Mouse (Mus musculus) brown adipose tissue, adult 24 weeks (tissue): ENCODE measurements at regions not wholly inside any gene's neighbourhood (a gene's known extent, or its start where the extent isn't known, plus 50 kb on each side); places are given as distances from the start of the nearest gene placed in this dataset.

Experiments used
- H3K27ac ChIP-seq: fragments of 200-500 bp; replicated peaks from 2 replicates; pipeline ENCODE4 v1.5.1; 2012; ENCODE audit warnings: low read depth, mild to moderate bottlenecking, low read length
- H3K4me1 ChIP-seq: fragments of 200-500 bp; 2 replicates; pipeline ENCODE4 v1.6.1; 2012; ENCODE audit warnings: low read length, mixed read lengths; ENCODE audit not compliant: control insufficient read depth, insufficient read depth, insufficient read length
- H3K4me3 ChIP-seq: fragments of 200-500 bp; 2 replicates; pipeline ENCODE4 v1.5.1; 2012; ENCODE audit warnings: low read depth, mild to moderate bottlenecking, low read length, moderate library complexity; ENCODE audit not compliant: insufficient read depth

DNA sequence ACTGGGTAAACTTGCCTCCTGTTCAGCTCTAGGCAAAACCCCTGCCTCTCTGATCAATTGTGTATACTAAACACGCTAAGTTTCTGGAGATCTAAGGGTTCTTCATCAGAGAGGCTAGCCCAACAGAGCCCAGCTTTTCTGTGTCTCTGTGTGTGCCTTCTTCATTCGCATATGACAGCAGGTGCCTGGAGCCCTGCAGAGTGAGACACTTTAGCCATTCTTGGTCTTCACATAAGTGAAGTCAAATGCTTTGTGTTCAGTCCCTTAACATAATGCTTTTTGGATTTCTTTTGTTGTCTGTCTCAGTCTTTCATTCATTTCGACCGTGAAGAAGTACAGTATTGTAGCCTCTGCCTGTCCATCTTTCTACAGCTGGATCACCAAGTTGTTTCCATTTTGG is 427.3 kb upstream of the Nr5a2 start:
- Histone ChIP-seq H3K4me1 (no peaks in the 10 kb centered on the region), H3K27ac (no peak overlapping the region), H3K4me3 (no peak overlapping the region)

- Histone ChIP-seq H3K4me3 (no peak overlapping the region), H3K4me1 (peaks cover 2% of the 10 kb centered on the region), H3K27ac (no peak overlapping the region)
These were observed 418.1 kb upstream of the Nr5a2 start for GRCm38 (mm10) chr1:137378072-137378985.

DNA sequence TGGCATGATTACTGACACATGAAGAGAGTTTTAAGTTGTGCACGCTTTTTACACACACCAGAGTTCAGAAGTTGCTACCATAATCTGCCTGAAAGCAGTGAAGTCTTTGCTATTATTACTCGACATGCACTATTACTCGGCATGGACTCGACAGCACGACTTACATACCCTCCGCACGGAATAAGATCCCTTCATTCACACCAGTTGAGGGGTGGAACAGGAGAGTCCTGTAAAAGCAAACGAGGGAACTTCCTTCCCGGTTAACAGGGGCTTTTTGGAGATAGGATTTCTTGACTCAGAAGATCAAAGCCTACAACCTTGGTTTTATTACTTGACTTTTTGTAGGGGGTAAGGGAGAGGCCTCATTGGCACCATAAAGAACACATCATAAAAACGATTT is 416.4 kb upstream of the Nr5a2 start:
- H3K27ac ChIP-seq = no peak overlapping the region
- peaks cover 2% of the 10 kb centered on the region for H3K4me1 ChIP-seq
- no peak overlapping the region for H3K4me3 ChIP-seq

DNA sequence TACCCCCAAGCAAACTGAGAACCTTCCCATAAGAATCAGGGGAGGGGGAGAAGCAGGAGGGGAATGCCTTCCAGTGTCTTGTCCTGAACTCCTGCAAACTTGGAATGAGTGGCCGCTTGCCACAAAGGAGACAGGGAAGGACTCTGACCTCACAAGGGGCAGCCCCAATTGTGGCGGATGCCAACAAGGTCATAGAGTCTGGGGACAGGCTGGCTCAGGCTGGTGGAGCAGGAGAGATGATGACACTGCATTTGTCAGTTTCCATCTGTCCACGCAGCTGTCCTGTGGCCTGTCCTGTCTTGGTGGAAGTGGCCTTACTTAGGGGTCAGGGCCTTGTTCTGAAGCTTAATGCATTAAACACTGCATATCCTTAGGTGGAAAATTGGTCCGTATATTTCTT is 414.4 kb upstream of the Nr5a2 start:
- Histone ChIP-seq H3K4me1 (peaks cover 2% of the 10 kb centered on the region), H3K27ac (no peak overlapping the region), H3K4me3 (no peak overlapping the region)

DNA sequence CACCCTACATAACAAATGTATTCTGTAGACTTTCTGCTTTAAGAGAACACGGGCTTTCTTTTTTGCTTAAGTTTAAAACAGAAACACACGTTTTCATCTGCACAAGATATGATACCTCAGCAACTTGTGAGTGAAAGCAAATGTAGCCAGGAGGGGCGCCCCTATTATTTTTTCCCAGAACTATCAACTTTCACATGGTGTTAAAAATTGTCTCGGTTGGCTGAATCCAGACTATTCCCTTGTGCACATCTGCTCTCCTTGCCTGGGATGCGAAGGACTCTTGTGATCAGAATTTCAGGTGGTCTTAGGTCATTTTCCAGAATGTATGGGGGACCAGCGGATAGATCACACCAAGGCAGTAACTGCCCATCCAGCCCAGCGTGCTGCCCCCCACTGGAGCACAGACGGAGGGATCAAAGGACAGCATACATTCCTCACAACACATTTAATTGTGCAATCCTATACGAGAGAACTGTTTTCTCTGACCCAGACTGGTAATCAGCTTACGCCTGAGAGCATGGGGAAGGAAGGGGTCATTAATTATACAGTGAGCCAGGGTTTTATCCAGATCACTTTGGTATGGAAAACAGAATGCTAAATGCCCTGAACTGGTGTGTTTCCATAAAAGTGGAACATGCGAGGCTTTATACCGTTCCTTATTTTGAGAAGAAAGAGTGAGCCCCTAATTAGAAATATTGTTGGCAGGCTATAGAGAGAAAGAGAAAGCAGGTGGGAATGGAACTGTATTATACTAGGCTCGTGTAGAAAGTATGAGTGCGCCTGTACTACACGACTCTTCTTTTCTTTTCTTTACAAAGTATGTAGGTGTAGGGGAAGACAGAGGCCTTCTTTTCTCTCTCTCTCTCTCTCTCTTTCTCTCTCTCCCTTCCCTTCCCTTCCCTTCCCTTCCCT is 413.5 kb upstream of the Nr5a2 start:
- H3K4me3 ChIP-seq = no peak overlapping the region
- H3K27ac ChIP-seq = no peak overlapping the region
- H3K4me1 ChIP-seq = peaks cover 2% of the 10 kb centered on the region

GRCm38 (mm10) chr1:137372236-137372635 is 412.0 kb upstream of the Nr5a2 start:
- Histone ChIP-seq H3K4me1 (peaks cover 2% of the 10 kb centered on the region), H3K4me3 (no peak overlapping the region), H3K27ac (no peak overlapping the region)

GRCm38 (mm10) chr1:137364396-137364795 is 404.1 kb upstream of the Nr5a2 start:
- H3K4me1 ChIP-seq = no peaks in the 10 kb centered on the region
- no peak overlapping the region for H3K4me3 ChIP-seq
- H3K27ac ChIP-seq = no peak overlapping the region

DNA sequence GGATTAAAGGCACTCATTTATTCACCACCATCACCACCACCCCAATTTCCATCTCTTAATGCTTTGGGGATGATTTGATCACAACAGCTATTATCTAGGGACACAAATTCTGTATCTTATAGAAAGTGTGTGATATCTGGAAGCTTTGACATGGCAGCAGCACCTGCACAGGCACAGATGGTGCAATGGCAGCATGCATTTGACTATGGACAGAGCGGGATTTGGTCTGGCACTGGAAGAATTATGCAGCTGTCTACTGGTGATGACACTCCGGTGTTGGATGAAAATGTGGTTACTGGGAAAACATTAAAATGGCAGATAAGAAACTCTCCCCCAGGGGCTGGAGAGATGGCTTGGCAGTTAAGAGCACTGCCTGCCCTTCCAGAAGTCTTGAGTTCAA is 403.7 kb upstream of the Nr5a2 start:
- Histone ChIP-seq H3K27ac (no peak overlapping the region), H3K4me3 (no peak overlapping the region), H3K4me1 (no peaks in the 10 kb centered on the region)

DNA sequence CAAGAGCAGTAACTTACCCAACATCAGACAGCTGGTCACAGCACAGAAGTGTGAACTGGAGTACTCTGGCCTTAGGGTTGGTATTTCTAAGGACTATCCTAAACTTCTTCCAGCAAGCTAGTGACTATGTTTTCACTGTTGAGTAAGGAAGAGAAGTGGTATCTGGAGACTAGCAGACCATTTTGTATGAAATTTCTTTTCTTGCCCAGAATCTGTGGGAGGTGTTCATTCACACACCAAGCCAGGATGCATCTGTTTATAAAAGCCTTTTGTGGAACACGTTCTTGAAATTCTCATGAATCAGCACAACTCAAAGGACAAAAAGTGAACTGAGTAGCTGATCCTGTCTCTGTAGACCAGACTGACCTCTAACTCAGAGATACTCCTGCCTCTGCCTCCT is 403.3 kb upstream of the Nr5a2 start:
- no peak overlapping the region for H3K27ac ChIP-seq
- H3K4me1 ChIP-seq = no peaks in the 10 kb centered on the region
- no peak overlapping the region for H3K4me3 ChIP-seq

- Histone ChIP-seq H3K4me1 (no peaks in the 10 kb centered on the region), H3K27ac (no peak overlapping the region), H3K4me3 (no peak overlapping the region)
These were observed 400.7 kb upstream of the Nr5a2 start for GRCm38 (mm10) chr1:137360688-137361570.

GRCm38 (mm10) chr1:137355941-137356512 is 395.8 kb upstream of the Nr5a2 start:
- Histone ChIP-seq H3K4me3 (no peak overlapping the region), H3K4me1 (no peaks in the 10 kb centered on the region), H3K27ac (no peak overlapping the region)

DNA sequence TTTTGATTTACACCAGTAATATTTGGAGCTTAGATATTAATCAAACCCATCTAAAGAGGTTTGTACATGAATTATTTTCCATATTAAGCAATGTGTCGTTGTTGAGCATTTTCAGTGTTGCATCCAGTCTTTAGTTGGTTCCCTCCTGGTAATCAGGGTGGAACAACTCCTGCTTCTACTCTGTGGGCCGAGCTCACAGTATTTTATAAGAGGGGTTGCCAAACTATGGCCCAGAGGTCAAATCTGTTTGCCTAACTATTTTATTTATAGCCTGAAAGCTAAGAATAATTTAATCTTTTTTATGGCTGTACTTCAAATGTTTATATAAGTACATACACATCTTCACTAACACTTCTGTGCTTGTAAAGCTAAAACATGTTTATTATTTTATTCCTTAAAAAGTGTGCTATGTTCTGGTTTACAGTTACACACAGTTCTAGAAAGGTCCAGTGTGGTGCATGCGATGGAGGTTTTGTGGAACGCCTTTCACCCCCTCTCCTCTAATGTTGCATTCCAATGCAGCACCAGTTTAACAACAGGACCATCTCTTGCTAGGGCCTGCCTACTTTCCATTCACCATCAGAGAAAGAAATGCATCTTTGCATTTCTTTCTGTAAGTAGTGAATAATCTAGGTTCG is 392.3 kb upstream of the Nr5a2 start:
- H3K4me1 ChIP-seq = no peaks in the 10 kb centered on the region
- no peak overlapping the region for H3K4me3 ChIP-seq
- no peak overlapping the region for H3K27ac ChIP-seq

DNA sequence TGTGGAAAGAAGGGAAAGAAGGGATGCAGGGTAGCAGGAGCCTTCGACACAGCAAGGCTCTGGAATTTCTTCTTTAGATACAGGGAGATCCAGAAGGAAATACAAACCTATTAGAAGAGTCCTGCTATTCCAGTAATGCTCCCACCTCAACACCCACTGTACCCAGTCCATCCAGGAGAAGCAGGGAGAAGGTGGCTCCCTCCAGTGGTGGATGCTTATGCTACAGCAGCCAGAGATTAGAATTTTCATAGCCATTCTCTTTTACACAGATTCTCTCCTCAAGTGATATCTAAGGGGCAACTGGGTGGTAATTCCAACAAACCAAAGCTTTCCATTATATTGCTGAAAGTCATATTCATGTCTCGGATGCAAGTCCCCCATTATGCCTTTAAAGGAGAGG is 373.9 kb upstream of the Nr5a2 start:
- no peaks in the 10 kb centered on the region for H3K4me1 ChIP-seq
- no peak overlapping the region for H3K4me3 ChIP-seq
- H3K27ac ChIP-seq = no peak overlapping the region

DNA sequence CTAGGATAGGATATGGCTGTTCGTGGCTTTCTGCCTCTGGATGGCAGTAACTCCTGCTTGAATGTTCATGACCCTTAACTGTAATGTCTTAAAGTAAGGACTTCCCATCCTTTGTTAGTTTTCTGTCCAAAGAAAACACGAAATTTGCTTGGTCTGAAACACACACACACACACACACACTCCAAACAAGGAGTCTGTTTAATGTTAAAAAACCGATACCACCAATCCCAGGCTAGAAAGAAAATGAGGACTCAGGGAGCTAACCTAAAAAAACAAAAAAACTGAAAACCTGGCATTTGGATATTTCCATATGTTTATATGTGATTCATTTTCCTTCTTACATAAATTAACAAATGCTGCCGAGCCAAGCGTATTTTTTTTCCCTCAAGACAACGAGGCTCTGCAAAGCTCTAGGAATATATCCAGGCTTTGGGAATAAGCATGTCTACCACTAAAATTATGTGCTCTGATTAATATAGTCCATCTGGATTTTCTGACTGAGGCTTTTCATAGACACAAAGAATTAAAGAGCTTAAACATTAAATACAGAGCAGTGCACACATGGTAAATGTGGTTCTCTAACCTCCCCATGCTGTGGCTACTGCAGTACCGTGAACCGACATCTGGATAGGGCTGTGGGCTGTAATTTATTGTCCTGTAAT is 372.0 kb upstream of the Nr5a2 start:
- H3K4me3 ChIP-seq = no peak overlapping the region
- H3K27ac ChIP-seq = no peak overlapping the region
- H3K4me1 ChIP-seq = no peaks in the 10 kb centered on the region
